Mouse (Mus musculus): ENCODE measurements around the gene Ddx18.

The Ddx18 gene

DNA sequence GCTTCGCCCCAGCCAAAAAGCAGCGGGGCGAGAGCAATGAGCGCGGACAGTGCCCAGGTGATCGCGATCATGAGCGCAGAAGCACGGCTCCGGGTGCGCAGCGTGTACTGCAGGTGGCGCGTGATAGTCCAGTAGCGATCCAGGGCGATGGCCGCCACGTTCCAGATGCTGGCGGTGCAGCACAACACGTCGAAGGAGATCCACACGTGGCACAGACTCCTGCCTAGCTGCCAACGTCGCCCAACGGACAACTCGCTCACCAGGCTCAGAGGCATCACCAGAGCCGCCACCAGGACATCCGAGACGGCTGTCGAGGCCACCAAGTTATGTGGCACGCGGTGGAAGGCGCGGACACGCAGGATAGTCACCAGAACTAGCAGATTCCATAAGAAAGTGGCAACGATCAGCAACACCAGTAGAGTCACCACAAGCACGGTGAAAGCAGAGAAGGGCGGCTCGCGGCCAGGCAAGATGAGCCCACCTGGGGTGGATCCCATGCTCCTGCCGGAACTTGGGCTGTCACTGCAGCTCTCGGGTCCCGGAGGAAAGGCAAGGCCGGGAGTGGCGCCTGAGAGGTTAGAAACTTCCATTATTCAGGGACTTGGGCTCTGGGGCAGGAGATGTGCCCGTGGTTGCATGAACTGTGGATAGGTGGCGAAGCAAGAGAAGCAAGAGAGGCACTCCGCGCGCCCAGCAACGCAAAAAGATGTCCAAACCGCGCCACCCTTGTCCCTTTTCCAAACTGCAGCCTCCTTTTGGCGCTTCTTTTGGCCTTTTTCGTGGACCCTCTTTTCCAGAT lies 40.0 kb downstream of the Ddx18 start:
- DNase-seq (ENCODE audit: extremely low read depth, insufficient read length, low spot score), result no peak

DNA sequence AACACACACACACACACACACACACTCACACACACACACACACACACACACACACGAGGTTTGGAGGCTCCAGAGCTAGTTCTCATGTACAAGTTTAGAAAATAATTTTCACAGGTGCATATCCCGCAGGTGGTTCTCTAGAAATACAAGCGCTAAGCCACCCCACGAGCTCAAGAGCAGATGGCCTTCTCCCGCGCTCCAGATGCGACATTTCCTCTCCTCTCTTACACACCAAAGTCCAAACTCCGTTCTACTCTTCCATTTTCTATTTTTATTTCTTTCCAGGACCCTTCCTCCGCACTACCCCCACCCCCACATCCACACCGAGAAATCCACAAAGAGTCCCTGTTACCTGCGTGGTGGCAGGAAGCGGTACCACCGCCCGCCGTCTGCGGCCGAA lies 40.7 kb downstream of the Ddx18 start:
- no peak for DNase-seq (ENCODE audit: extremely low read depth, insufficient read length, low spot score)

DNA sequence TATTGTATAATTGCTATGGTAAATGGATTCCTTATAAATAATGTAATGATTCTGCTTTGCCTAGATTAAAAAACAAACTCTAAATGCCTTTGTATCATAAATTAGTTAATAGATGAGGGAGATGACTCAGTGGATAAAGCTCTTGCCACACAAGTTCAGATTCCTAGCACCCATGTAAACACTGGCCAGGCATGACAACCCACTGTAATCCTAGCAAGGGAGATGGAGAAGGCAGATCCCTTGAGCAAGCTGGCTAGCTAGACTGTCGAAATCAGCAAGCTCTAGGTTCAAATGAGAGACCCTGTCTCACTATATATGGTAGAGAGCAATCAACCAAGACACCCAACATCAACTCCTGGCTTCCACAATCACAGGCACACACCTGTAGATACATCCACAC lies 49.2 kb downstream of the Ddx18 start:
- no peak for DNase-seq (ENCODE audit: extremely low read depth, insufficient read length, low spot score)

DNA sequence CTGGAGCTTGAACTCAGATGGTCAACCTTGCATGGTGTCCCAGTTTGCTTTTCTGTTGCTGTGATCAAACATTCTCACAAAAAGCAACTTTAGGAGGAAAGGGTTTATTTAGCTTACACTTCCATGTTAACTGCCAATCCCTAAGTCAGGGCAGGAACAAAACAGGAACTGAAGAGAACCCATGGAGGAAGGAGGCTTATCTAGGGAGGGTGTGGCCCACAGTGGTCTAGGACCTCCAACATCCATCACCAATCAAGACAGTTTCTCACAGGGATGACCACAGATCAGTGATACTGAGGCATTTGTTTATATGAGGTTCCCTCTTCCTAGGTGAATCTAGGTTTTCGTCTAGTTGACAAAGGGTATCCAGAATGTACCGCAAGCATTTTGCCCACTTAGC lies 55.8 kb downstream of the Ddx18 start:
- DNase-seq (ENCODE audit: extremely low read depth, insufficient read length, low spot score), result no peak

DNA sequence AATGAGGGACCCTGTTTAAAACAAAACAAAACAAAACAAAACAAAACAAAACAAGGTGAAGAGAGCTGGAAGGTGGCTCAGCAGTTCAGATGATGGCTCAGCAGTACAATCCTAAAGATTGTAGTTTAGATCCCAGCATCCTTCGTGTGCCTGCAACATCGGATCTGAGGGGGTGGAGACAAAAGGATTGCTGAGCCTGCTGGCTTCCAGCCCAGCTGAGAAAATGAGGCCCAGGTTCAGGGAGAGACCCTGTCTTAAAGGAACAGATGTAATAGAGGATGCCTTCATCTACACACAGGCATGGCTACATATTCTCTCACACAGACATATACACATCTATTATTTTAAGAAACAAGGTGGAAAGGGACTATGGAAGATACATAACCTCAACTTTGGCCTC lies 56.6 kb downstream of the Ddx18 start:
- no peak for DNase-seq (ENCODE audit: extremely low read depth, insufficient read length, low spot score)

DNA sequence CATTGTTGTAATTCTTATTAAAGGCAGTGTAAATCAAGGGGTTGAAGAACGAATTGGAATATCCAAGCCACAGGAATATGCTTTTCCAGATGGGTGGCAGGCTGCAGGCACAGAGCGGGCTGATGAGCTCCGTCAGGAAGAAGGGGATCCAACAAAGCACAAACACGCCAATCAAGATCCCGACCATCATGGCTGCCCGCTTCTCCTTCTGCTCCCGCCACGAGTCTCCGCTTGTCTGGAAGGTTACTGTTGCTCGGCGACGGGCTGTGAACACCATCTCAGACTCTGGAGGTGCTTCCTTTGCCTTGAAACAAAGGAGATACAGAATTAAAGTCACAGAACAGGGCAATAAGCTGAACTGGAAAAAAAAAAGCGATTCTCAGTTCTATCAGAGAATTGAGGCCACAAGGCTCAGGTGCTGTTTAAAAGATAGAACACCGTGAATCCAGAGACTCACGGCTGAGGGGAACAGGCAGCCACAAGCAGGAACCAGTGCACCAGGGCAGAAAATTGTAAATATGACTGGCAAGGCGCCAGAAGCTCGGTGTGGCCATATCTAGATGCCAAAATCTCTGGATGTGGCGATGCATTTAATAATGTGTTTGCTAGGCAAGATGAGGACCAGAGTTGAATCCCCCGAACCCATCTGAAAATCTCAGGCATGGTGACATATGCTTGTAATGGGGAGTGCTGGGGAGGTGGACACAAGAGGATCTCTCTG lies 57.2 kb downstream of the Ddx18 start:
- DNase-seq (ENCODE audit: extremely low read depth, insufficient read length, low spot score), result no peak

DNA sequence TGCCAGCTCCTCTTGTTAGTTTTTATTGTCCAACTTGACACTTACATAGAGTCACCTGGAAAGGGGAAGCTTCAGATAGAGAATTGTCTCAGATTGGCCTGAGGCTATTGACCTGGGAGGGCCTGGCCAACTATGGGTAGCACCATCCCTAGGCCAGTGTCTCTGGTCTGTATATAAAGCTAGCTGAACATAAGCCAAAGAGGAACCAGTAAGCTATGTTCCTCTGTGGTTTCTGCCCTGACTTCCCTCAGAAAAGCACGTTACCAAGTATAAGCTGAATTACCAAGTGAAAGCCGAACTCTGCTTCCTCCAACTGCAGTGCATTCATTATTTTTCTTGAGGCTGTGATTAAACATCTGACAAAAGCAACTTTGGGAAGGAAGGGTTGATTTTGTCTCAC lies 59.1 kb downstream of the Ddx18 start:
- no peak for DNase-seq (ENCODE audit: extremely low read depth, insufficient read length, low spot score)

Data from 3134 (cell line).